Mouse (Mus musculus) limb, embryonic 15.5 days (tissue): ENCODE data around the gene Ncan. TPM values are rescaled to one million over a fixed set of nuclear protein-coding genes. Genes with fewer than 3 reads are reported as not detected.

ENCODE experiments used
- ATAC-seq: fragments of 200-750 bp; cut with Nextera tagmentation; 2 replicates; pipeline ENCODE4 v1.8.0; 2017; ENCODE audit warnings: low read depth, moderate TSS enrichment; ENCODE audit not compliant: insufficient number of reproducible peaks, low FRiP score, low TSS enrichment
- H3K27ac ChIP-seq: fragments of 300-500 bp; sonication (generic); 2 replicates; pipeline ENCODE4 v1.5.1; 2015; ENCODE audit warnings: moderate library complexity, mild to moderate bottlenecking, inconsistent platforms
- H3K27me3 ChIP-seq: fragments of 300-500 bp; sonication (generic); 2 replicates; pipeline ENCODE4 v1.6.1; 2015; ENCODE audit warnings: inconsistent platforms
- H3K36me3 ChIP-seq: fragments of 300-500 bp; sonication (generic); 2 replicates; pipeline ENCODE4 v1.6.1; 2015; ENCODE audit warnings: inconsistent platforms
- H3K4me1 ChIP-seq: fragments of 300-500 bp; sonication (generic); 2 replicates; pipeline ENCODE4 v1.6.1; 2015; ENCODE audit warnings: inconsistent platforms
- H3K4me2 ChIP-seq: fragments of 300-500 bp; sonication (generic); 2 replicates; pipeline ENCODE4 v1.6.1; 2015; ENCODE audit warnings: mild to moderate bottlenecking, inconsistent platforms
- H3K4me3 ChIP-seq: fragments of 300-500 bp; sonication (generic); 2 replicates; pipeline ENCODE4 v1.5.1; 2015; ENCODE audit warnings: mild to moderate bottlenecking, inconsistent platforms
- H3K9ac ChIP-seq: fragments of 300-500 bp; sonication (generic); 2 replicates; pipeline ENCODE4 v1.6.1; 2015; ENCODE audit warnings: inconsistent platforms
- H3K9me3 ChIP-seq: fragments of 300-500 bp; sonication (generic); 2 replicates; pipeline ENCODE4 v1.6.1; 2016; ENCODE audit warnings: inconsistent platforms
- WGBS: fragments of 180-500 bp; shearing (Covaris S2); methylation state at CpG from one replicate; pipeline ENCODE4 v1.1.7; 2015; 5-methylcytosine and 5-hydroxymethylcytosine counted together
- polyA plus RNA-seq: library from polyadenylated mRNA; unstranded; fragments of >200 nt; fragmentation: Nextera tagmentation; extraction: Ambion mirVana; gene quantifications from 2 replicates; pipeline ENCODE4 v1.2.1, GENCODE M21; 2015

Gene Ncan
- polyA plus RNA-seq, 1 experiment from 2014 or later, result 0.50 TPM

DNA sequence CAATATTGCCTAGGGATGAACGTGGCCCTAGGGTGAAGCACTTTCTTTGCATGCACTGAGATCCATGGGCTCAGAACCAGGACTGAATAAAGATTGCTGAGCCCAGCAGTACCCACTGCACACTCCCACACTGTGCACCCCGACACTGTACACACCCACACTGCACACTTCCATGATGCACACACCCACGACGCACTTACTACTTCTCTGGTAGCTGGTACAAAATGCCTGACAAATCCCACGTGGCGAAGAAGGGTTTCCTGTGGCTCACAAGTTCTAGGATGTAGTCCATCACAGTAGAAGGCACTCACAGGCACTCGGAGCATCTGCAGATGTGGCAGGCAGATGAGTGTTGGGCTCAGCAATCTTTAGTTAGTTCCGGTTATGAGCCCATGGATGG is 4.3 kb upstream of the Ncan start:
- peaks cover 15% of the 10 kb centered on the region for H3K27me3 ChIP-seq
- H3K4me2 ChIP-seq, result no peak overlapping the region
- peaks cover 11% of the 10 kb centered on the region for H3K4me1 ChIP-seq
- ATAC-seq, result no peak
- no peak overlapping the region for H3K4me3 ChIP-seq
- no peak overlapping the region for H3K9ac ChIP-seq
- no peaks in the 10 kb centered on the region for H3K9me3 ChIP-seq
- no peak overlapping the region for H3K27ac ChIP-seq
- no peaks in the 10 kb centered on the region for H3K36me3 ChIP-seq
- 62% methylated on average over 8 of the region's 8 CpGs for WGBS

DNA sequence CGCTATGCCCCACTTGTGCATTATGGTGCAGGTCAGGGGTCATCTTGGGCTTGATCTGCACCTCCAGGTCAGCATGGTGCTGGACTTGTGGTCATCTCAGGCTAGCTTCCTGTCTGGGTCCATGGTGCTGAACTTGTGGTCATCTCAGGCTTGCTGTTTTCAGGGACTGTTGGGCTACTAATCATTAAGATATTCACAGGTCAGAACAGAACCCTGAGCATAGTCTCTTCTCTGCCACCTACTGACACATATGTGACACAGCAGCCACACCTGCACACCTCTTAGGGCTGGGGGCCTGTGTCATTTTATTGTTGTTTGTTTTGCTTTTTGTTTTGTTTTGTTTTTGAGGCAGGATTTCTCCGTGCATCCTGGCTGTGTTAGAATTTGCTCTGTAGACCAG is 2.2 kb upstream of the Ncan start:
- H3K4me2 ChIP-seq, result no peak overlapping the region
- 57% methylated on average over 2 of the region's 2 CpGs for WGBS
- H3K9me3 ChIP-seq, result no peaks in the 10 kb centered on the region
- H3K27me3 ChIP-seq, result peaks cover 36% of the 10 kb centered on the region
- H3K4me1 ChIP-seq, result peaks cover 6% of the 10 kb centered on the region
- H3K36me3 ChIP-seq, result no peaks in the 10 kb centered on the region
- no peak overlapping the region for H3K9ac ChIP-seq
- no peak for ATAC-seq
- no peak overlapping the region for H3K27ac ChIP-seq
- no peak overlapping the region for H3K4me3 ChIP-seq

DNA sequence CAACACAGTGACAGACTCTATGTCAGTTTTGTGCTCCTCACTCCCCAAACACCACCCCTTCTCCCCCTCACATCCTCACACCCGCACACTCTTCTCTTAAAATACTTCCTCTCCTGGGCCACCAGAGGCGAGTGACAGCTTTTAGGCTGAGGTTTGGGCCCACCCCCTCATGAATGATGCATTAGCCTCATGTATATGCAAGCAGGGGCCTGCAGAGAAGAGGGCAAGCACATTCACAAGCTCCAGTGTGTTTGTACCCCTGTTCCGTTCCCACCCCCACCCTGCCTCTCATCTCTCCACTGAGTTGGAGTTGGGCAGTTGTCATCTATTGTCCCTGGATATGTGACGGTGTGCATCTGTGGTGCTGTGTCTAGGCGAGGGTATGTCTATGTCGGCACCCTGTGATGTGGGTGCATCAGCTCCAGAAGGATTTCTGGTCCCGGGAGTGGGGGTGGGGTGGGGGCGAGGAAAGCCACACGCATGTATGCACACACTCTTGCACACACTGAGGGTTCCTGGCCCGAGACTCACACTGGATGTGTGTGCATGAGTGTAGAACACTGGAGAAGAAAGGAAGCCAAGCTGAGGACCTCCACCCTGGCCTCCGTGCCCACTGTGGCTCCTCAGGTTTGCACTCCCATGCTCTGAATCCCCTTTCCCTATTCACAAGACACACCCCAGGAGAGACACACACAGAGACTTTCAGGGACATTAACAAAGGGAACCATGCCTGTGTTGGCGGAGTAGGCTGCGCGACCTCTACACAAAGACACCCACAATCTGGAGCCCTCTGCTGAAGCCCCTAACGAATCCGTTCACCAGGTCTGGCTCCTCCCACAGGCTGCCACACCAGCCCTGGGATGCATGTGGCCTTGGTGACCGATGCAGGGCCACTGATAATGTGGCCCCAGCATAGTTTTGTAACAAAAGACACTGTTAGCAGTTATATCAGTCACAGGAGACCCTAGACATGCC is 1.7 kb downstream of the Ncan start:
- Histone ChIP-seq H3K4me1 (peaks cover 6% of the 10 kb centered on the region), H3K9me3 (no peaks in the 10 kb centered on the region), H3K27ac (no peak overlapping the region), H3K9ac (no peak overlapping the region), H3K27me3 (peaks cover 74% of the 10 kb centered on the region), H3K36me3 (no peaks in the 10 kb centered on the region), H3K4me2 (no peak overlapping the region), H3K4me3 (no peak overlapping the region)
- 15% methylated on average over 17 of the region's 17 CpGs for WGBS
- no peak for ATAC-seq

DNA sequence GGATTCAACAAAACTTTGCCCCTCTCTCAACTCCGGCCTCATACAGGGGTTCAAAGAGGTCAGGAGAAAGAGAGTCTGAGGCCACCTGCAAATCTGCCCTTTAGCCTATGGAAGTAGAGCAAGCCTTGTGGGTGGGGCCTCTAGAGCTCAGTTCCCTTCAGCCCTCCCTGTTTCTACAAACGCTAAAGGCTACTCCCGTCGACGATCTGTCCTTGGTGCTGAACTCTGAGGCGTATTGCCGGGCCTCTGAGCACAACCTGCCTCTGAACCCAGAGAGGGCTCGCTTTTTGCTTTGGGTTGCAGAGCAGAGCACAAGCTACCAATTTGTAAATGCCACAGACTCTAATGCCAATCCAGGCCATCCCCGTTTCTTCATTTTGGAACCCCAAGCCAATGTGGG is 3.1 kb downstream of the Ncan start:
- Histone ChIP-seq H3K9ac (no peak overlapping the region), H3K4me1 (peaks cover 6% of the 10 kb centered on the region), H3K36me3 (no peaks in the 10 kb centered on the region), H3K27ac (no peak overlapping the region), H3K4me3 (no peak overlapping the region), H3K27me3 (peaks cover 88% of the 10 kb centered on the region), H3K4me2 (no peak overlapping the region), H3K9me3 (no peaks in the 10 kb centered on the region)
- 4% methylated on average over 9 of the region's 9 CpGs for WGBS
- no peak for ATAC-seq

DNA sequence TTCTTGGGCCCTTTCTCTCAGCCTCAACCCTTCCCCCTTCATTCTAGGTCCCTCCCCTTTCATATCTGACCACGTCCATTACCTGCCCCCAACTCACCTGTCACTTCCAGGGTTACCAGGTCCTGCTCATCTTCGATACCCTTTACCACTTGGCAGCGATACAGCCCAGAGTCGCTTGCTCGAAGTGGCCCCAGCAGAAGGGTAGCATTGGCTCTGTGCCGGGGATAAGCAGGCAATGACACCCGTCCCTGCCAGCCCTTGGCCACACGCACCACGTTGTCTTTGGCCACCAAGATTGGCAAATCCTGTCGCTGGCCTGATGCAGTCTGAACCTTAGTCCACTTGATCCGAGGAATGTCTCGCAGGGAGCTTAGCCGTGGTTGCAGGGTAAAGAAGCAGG is 5.8 kb downstream of the Ncan start:
- no peak for ATAC-seq
- H3K4me3 ChIP-seq, result no peak overlapping the region
- H3K4me2 ChIP-seq, result no peak overlapping the region
- H3K9me3 ChIP-seq, result no peaks in the 10 kb centered on the region
- H3K27ac ChIP-seq, result no peak overlapping the region
- H3K4me1 ChIP-seq, result peaks cover 8% of the 10 kb centered on the region
- H3K9ac ChIP-seq, result no peak overlapping the region
- H3K27me3 ChIP-seq, result peaks cover 99% of the 10 kb centered on the region
- 70% methylated on average over 13 of the region's 13 CpGs for WGBS
- no peaks in the 10 kb centered on the region for H3K36me3 ChIP-seq

DNA sequence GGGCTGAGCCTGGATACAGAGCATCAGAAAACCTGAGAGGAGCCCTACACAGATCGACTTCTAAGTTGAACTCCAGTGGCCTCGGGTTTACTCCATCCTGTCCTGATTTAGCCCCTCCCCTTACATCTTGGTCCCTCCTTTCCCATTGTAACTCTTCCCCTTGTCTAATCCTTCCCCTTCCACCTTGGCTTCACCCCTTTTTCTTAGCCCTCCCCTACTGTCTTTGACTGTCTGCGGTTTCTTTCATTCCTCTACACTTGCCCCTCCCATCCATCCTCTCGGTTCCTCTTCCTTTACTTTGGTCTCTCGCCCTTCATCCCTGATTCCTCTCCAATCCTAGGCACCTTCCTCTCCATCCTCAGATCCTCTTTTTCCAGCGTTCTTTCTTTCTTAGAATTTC is 6.2 kb downstream of the Ncan start:
- 23% methylated on average over 6 of the region's 6 CpGs for WGBS
- H3K36me3 ChIP-seq, result no peaks in the 10 kb centered on the region
- H3K4me1 ChIP-seq, result peaks cover 8% of the 10 kb centered on the region
- peaks cover 99% of the 10 kb centered on the region for H3K27me3 ChIP-seq
- ATAC-seq, result no peak
- no peak overlapping the region for H3K4me2 ChIP-seq
- H3K9ac ChIP-seq, result no peak overlapping the region
- no peak overlapping the region for H3K4me3 ChIP-seq
- H3K9me3 ChIP-seq, result no peaks in the 10 kb centered on the region
- H3K27ac ChIP-seq, result no peak overlapping the region

DNA sequence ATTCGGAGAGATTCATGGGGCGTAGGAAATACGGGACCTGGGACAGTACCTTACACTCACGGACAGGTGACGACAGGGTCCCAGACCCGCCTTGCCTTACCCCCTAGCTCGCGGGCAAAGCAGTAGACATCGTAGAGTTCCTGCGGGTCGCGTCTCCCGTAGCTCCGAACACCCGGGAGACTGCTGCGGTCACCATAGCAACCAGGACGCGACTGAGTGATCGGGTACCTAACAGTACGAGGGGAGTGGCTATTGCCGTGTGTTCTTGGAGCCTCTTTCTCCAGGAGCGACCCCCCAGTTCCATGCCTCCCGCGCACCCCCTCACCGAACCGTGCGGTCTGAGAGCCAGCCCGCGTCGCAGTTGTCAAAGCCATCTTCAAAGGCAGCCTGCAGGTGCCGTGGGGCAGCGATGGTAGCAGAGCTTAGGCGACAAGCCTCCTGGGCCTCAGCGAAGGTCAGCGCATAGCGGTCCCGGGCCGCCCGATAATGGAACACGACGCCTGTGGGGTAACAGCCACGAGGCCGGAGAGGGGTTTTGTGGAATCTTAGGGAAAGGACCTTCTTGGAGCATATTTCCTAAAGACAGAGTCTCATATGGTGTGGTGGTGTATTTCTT is 8.2 kb downstream of the Ncan start:
- peaks cover 8% of the 10 kb centered on the region for H3K4me1 ChIP-seq
- no peaks in the 10 kb centered on the region for H3K36me3 ChIP-seq
- no peaks in the 10 kb centered on the region for H3K9me3 ChIP-seq
- no peak overlapping the region for H3K27ac ChIP-seq
- H3K4me2 ChIP-seq, result no peak overlapping the region
- ATAC-seq, result no peak
- H3K27me3 ChIP-seq, result peaks cover 99% of the 10 kb centered on the region
- H3K4me3 ChIP-seq, result no peak overlapping the region
- 6% methylated on average over 43 of the region's 43 CpGs for WGBS
- no peak overlapping the region for H3K9ac ChIP-seq

- H3K27me3 ChIP-seq, result peaks cover 90% of the 10 kb centered on the region
- no peak overlapping the region for H3K27ac ChIP-seq
- no peak overlapping the region for H3K4me3 ChIP-seq
- H3K4me1 ChIP-seq, result peaks cover 8% of the 10 kb centered on the region
- H3K4me2 ChIP-seq, result no peak overlapping the region
- H3K9ac ChIP-seq, result no peak overlapping the region
- H3K9me3 ChIP-seq, result no peaks in the 10 kb centered on the region
- H3K36me3 ChIP-seq, result no peaks in the 10 kb centered on the region
- 46% methylated on average over 23 of the region's 23 CpGs for WGBS
- ATAC-seq, result no peak
These were observed 9.4 kb downstream of the Ncan start for GRCm38 (mm10) chr8:70111192-70111795.

DNA sequence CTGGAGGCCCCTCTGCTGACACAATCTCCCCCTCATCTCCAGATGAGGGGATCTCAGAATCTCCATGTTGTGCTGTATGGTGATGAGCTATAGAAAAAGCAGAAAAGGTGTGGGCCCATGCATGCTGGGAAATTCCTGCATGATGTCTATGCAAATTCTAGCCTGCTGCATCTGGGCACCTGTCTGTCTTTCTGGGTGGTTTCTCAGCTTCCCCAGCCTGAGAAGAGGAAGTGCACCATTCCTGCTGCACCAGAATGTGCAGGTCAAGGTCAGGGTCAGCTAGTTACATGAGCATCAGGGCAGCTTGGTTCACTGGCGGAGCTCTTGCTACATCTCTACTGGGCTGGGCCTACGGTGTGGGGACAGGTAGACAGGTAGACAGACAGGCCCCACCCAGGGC is 10.2 kb downstream of the Ncan start:
- Histone ChIP-seq H3K27me3 (peaks cover 82% of the 10 kb centered on the region), H3K9ac (no peak overlapping the region), H3K27ac (no peak overlapping the region), H3K9me3 (no peaks in the 10 kb centered on the region), H3K4me3 (no peak overlapping the region), H3K4me2 (no peak overlapping the region), H3K4me1 (peaks cover 8% of the 10 kb centered on the region), H3K36me3 (no peaks in the 10 kb centered on the region)
- 77% methylated on average over 2 of the region's 2 CpGs for WGBS
- no peak for ATAC-seq

DNA sequence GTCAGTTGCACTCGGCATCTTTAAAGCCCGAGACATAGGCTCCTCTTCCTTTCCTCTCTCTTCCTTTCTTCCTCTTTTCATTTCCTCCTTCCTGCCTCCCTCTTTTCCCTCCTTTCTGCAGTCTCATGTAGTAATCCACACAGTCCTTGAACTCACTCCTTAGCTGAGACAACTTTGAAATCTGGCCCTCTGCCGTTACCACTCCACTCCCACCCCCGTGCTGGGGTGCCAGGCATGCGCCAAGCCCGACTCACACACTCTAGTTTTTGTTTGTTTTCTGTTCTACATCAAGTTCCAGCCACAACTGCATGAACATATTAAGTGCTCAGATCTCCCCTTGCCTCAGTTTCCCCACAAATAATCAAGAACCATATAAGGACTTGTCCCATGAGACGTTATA is 15.8 kb downstream of the Ncan start:
- no peak for ATAC-seq
- WGBS, result 80% methylated on average over 7 of the region's 7 CpGs

GRCm38 (mm10) chr8:70104506-70104905 is 16.2 kb downstream of the Ncan start:
- WGBS, result 18% methylated on average over 6 of the region's 6 CpGs
- no peak for ATAC-seq
- Histone ChIP-seq H3K9me3 (no peaks in the 10 kb centered on the region), H3K36me3 (no peaks in the 10 kb centered on the region), H3K4me2 (no peak overlapping the region), H3K9ac (no peak overlapping the region), H3K4me1 (no peaks in the 10 kb centered on the region), H3K27ac (no peak overlapping the region), H3K27me3 (peaks cover 23% of the 10 kb centered on the region), H3K4me3 (no peak overlapping the region)

More for the DNA sequence above, 15.8 kb downstream of the Ncan start:
- Histone ChIP-seq H3K9me3 (no peaks in the 10 kb centered on the region), H3K27ac (no peak overlapping the region), H3K4me1 (no peaks in the 10 kb centered on the region), H3K9ac (no peak overlapping the region), H3K4me3 (no peak overlapping the region), H3K36me3 (no peaks in the 10 kb centered on the region), H3K4me2 (no peak overlapping the region), H3K27me3 (peaks cover 27% of the 10 kb centered on the region)

- Histone ChIP-seq H3K9me3 (no peaks in the 10 kb centered on the region), H3K4me2 (no peak overlapping the region), H3K4me3 (no peak overlapping the region), H3K27ac (no peak overlapping the region), H3K9ac (no peak overlapping the region), H3K36me3 (no peaks in the 10 kb centered on the region), H3K27me3 (no peaks in the 10 kb centered on the region), H3K4me1 (no peaks in the 10 kb centered on the region)
- 83% methylated on average over 8 of the region's 8 CpGs for WGBS
- no peak for ATAC-seq
These were observed 20.4 kb downstream of the Ncan start for GRCm38 (mm10) chr8:70100241-70100640.
